Mouse (Mus musculus) forebrain, embryonic 16.5 days (tissue): ENCODE results near the gene Ablim1. TPM values are rescaled to one million over a fixed set of nuclear protein-coding genes. Genes with fewer than 3 reads are reported as not detected.

Source experiments
- ATAC-seq: fragments of 200-750 bp; cut with Nextera tagmentation; 2 replicates; pipeline ENCODE4 v1.8.0; 2017; ENCODE audit warnings: mild to moderate bottlenecking, moderate library complexity
- H3K27ac ChIP-seq: fragments of 300-500 bp; sonication (generic); 2 replicates; pipeline ENCODE4 v1.5.1; 2014; ENCODE audit warnings: low read length, control low read depth
- H3K27me3 ChIP-seq: fragments of 300-500 bp; sonication (generic); replicated peaks from 2 replicates; pipeline ENCODE4 v1.6.1; 2014; ENCODE audit warnings: low read length; ENCODE audit not compliant: control insufficient read depth, insufficient read depth
- H3K36me3 ChIP-seq: fragments of 300-500 bp; sonication (generic); 2 replicates; pipeline ENCODE4 v1.6.1; 2014; ENCODE audit not compliant: control insufficient read depth, insufficient read depth
- H3K4me1 ChIP-seq: fragments of 300-500 bp; sonication (generic); replicated peaks from 2 replicates; pipeline ENCODE4 v1.6.1; 2014; ENCODE audit warnings: low read length; ENCODE audit not compliant: control insufficient read depth, insufficient read depth
- H3K4me2 ChIP-seq: fragments of 300-500 bp; sonication (generic); 2 replicates; pipeline ENCODE4 v1.6.1; 2014; ENCODE audit warnings: mild to moderate bottlenecking, low read length, control low read depth
- H3K4me3 ChIP-seq: fragments of 300-500 bp; sonication (generic); replicated peaks from 2 replicates; pipeline ENCODE4 v1.5.1; 2014; ENCODE audit warnings: mild to moderate bottlenecking, low read length, control low read depth
- H3K9ac ChIP-seq: fragments of 300-500 bp; sonication (generic); replicated peaks from 2 replicates; pipeline ENCODE4 v1.6.1; 2014; ENCODE audit warnings: low read depth, low read length, control low read depth
- H3K9me3 ChIP-seq: fragments of 300-500 bp; sonication (generic); 2 replicates; pipeline ENCODE4 v1.6.1; 2016; ENCODE audit warnings: low read length; ENCODE audit not compliant: control insufficient read depth
- WGBS: fragments of 180-500 bp; shearing (Covaris S2); extraction: QIAGEN DNeasy Blood & Tissue Kit; methylation state at CpG from one replicate; pipeline ENCODE4 v1.1.7; 2014; 5-methylcytosine and 5-hydroxymethylcytosine counted together
- polyA plus RNA-seq: library from polyadenylated mRNA; unstranded; fragments of >200 nt; fragmentation: Nextera tagmentation; extraction: Ambion mirVana; gene quantifications from 2 replicates; pipeline ENCODE4 v1.2.1, GENCODE M21; 2015

Gene Ablim1
- polyA plus RNA-seq, 1 experiment from 2014 or later = 47.1 TPM

DNA sequence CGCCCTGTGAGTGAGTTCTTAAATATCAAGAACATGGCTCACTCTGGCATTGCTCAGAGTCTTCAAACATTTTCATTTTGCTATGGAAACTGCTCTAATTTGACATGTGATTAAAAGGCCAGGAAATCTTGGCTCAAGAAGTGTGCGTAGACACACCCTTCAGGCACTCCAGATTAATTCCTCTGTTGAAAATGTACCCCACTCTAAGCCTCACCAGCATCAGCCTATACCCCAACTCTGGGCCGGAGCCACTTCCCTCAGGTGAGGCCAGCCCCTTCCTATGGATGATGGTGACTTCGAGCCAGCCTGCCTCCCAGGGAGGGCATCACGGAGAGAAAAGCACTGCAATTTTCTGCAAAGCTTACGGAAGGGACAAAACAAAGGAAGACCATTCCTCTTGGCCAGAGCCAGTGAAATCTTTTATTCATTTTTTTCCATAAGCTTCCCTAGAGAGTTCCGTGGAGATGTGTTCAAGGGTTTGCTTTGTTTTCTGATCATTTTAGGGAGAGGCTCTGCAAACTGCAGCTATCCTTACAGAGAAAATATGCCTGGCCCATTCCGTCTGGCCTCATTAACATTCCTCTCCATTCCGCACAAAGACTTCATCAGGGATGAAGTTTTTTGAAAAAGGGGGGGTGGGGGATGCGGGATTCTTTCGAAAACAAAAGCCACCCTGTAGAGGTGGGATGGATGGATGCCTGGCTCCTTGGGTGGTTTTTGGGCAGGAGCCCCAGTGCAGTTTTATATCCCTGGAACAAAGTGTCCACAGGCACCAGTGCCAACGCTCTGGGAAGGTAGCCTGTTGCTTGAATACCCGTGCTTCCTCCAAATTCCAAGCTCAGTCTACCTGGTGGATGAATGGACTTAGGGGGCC is 236.7 kb downstream of the Ablim1 start:
- Histone ChIP-seq H3K27me3 (no peaks in the 10 kb centered on the region), H3K36me3 (no peaks in the 10 kb centered on the region), H3K4me1 (peaks cover 24% of the 10 kb centered on the region), H3K9ac (peak overlapping the region; percentile 35; the same call in 1 of the 2 replicates), H3K9me3 (no peaks in the 10 kb centered on the region), H3K27ac (0 out of 2 replicates have a peak overlapping the region, but pooled peaks have one; percentile 11), H3K4me3 (no peak overlapping the region), H3K4me2 (peak overlapping the region; percentile 27)
- peak; percentile 66 for ATAC-seq
- WGBS = 11% methylated on average over 13 of the region's 13 CpGs

DNA sequence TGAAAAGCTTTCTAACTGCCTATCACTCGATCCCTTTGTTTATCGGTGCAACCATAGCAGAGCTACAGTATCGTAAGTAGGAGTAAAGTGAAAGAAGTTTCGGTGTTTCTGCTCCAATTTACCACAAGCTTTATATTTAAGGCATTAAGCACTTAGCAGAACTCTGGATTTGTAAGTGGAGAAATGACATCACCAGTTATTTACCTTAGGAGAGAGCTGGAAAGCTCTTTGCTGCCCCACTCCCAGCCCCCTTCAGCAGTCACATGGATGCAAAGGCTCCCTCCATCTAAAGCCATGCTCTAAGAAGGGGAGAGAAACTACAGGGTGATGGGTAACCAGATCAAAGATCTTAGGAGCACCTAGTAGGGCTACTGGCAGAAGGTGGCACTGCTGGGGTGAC is 241.3 kb downstream of the Ablim1 start:
- Histone ChIP-seq H3K4me3 (no peak overlapping the region), H3K27me3 (no peaks in the 10 kb centered on the region), H3K9me3 (no peaks in the 10 kb centered on the region), H3K9ac (no peak overlapping the region), H3K4me2 (no peak overlapping the region), H3K27ac (no peak overlapping the region), H3K4me1 (peaks cover 10% of the 10 kb centered on the region), H3K36me3 (no peaks in the 10 kb centered on the region)
- no peak for ATAC-seq
- WGBS = 88% methylated on average over 4 of the region's 4 CpGs

DNA sequence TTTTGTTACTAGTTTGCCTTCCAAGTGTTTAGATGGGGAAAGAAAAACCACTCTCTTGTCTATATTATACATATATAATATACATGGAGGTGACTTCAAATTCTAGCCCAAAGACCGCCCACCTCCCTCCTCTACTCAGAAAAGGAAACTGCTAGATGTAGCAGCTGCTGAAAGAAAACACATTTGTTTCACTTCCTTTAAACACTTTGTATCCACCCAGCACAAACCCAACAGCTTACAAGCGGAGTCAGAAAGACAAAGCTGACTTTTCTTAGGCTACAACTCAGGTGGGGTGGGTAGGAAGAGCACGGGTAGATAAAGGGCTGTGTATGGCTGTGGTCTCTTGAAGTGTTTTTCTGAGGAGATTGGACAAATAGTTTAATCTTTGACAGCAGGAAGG is 242.0 kb downstream of the Ablim1 start:
- no peak overlapping the region for H3K27ac ChIP-seq
- H3K4me1 ChIP-seq = peaks cover 3% of the 10 kb centered on the region
- 62% methylated on average over 3 of the region's 3 CpGs for WGBS
- H3K9ac ChIP-seq = no peak overlapping the region
- no peaks in the 10 kb centered on the region for H3K36me3 ChIP-seq
- no peak overlapping the region for H3K4me3 ChIP-seq
- ATAC-seq = no peak
- no peaks in the 10 kb centered on the region for H3K27me3 ChIP-seq
- H3K9me3 ChIP-seq = no peaks in the 10 kb centered on the region
- no peak overlapping the region for H3K4me2 ChIP-seq

DNA sequence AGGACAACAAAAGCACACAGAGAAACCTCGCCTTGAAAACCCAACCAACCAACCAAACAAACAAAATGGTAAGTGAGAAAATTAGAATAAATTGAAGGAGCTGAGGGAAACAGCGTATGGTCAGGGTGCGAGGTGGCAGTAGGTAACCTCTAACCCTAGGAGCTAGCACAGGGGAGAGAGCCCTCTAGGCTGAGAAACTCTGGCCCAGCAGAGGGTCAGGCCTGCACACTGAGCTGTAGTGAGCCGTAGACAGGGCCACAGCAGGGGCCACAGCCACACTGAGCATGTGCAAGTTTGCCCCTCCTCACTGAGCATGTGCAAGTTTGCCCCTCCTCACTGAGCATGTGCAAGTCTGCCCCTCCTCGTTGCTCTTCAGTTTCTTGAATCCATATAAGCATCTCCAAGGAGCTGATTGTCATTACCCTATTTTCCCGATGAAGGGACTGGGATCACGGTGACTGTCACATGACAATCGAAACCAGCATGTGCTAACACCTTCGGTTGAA is 247.6 kb downstream of the Ablim1 start:
- no peak overlapping the region for H3K9ac ChIP-seq
- ATAC-seq = no peak
- no peak overlapping the region for H3K4me3 ChIP-seq
- H3K27me3 ChIP-seq = no peaks in the 10 kb centered on the region
- no peaks in the 10 kb centered on the region; the same call in 1 of the 2 replicates for H3K36me3 ChIP-seq
- H3K27ac ChIP-seq = no peak overlapping the region
- no peaks in the 10 kb centered on the region for H3K4me1 ChIP-seq
- no peaks in the 10 kb centered on the region for H3K9me3 ChIP-seq
- no peak overlapping the region for H3K4me2 ChIP-seq
- 85% methylated on average over 9 of the region's 9 CpGs for WGBS

DNA sequence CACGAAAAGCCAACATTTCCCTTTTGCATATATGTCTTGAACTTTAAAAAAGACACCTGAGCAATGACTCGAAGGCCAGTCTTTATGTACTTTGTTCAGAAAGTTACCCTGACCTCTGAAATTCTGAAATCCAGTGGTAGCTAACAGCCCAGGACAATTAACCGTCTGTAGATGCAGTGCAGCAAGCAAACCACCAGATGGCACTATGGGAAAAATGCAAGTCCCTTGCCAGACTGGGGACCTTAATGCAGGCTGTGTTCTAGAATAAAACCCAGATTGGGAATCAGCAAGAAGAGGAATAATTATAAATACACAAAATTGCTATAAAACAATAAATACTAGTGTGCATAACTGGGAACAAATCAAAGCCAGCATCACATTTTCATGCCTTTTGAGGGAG is 248.4 kb downstream of the Ablim1 start:
- H3K27ac ChIP-seq = no peak overlapping the region
- no peak overlapping the region for H3K4me2 ChIP-seq
- H3K4me3 ChIP-seq = no peak overlapping the region
- H3K36me3 ChIP-seq = no peaks in the 10 kb centered on the region; the same call in 1 of the 2 replicates
- no peaks in the 10 kb centered on the region for H3K9me3 ChIP-seq
- ATAC-seq = no peak
- WGBS = 27% methylated on average over 3 of the region's 3 CpGs
- no peak overlapping the region for H3K9ac ChIP-seq
- H3K27me3 ChIP-seq = no peaks in the 10 kb centered on the region
- H3K4me1 ChIP-seq = no peaks in the 10 kb centered on the region

DNA sequence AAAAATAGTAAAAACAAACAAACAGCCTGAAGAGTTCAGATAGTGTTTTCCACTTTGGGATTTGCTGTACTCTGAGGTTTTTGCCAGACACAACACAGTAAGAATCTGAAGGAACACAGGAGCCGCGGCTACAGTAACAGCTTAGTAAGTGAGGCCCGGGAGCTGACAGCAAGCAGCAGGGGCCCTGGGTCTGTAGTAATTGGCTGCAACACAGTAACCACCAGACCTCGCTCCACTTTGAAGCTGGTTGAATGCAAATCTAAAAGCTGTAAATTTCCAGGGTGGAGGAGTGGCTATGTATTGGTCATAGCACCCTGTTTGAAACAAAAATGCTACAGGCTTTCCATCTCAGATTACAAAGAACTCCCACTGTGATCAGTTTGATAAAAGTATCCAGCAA is 252.0 kb downstream of the Ablim1 start:
- 47% methylated on average over 4 of the region's 4 CpGs for WGBS
- peaks cover 2% of the 10 kb centered on the region for H3K36me3 ChIP-seq

DNA sequence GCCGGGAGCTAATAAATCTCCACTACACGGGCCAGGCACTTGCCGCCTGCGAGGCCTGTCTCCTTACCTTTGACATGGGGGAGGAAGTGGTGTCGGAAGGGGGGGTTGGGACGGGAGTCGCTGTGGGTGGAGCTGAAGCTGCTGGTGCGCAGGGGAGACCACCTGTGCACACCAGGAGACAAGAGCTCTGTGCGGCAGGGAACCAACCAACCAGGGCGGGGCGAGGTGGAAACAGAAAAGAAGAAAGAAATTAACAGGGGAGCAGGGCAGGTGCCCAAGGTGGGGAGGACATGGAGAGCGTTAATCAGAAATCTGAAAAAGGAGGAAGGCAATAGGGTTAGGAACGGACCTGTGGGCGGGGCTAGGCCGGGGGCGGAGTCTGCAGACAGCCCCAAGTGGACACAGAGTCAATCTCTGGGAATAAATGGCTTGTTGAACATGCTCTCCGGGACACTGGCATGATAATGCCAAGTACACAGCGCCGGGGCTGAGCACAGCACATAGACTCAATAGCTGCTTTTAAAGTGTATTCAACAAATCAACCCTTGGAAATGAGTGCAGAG is 255.6 kb downstream of the Ablim1 start:
- H3K27ac ChIP-seq = no peak overlapping the region
- H3K27me3 ChIP-seq = no peaks in the 10 kb centered on the region
- no peak overlapping the region for H3K9ac ChIP-seq
- no peak overlapping the region for H3K4me2 ChIP-seq
- H3K36me3 ChIP-seq = peaks cover 4% of the 10 kb centered on the region
- no peak for ATAC-seq
- H3K4me3 ChIP-seq = no peak overlapping the region
- WGBS = 52% methylated on average over 19 of the region's 19 CpGs
- no peaks in the 10 kb centered on the region for H3K4me1 ChIP-seq
- H3K9me3 ChIP-seq = peaks cover 5% of the 10 kb centered on the region

More for the DNA sequence above, 252.0 kb downstream of the Ablim1 start:
- no peaks in the 10 kb centered on the region for H3K27me3 ChIP-seq
- no peak overlapping the region for H3K4me2 ChIP-seq
- peaks cover 2% of the 10 kb centered on the region for H3K9me3 ChIP-seq
- no peak for ATAC-seq
- no peak overlapping the region for H3K27ac ChIP-seq
- no peak overlapping the region for H3K4me3 ChIP-seq
- H3K9ac ChIP-seq = no peak overlapping the region
- H3K4me1 ChIP-seq = no peaks in the 10 kb centered on the region

DNA sequence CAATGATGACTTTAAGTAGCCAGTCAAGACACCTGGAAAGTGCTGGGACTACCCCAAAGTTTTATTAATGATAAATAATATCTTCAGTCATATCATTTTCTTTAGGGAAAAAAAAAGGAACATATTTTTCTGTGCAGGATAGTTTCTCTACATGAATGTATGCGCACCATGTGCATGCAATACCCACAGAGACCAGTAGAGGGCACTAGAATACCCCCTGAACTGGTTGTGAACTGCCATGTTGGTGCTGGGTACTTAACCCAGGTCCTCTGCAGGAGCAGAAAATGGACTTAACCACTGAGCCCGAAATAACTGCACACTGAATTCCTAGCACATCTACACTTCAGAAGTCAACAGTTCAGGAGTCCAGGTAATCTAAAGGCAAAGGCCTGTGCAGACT is 257.2 kb downstream of the Ablim1 start:
- ATAC-seq = no peak
- Histone ChIP-seq H3K9me3 (peaks cover 5% of the 10 kb centered on the region), H3K36me3 (peaks cover 4% of the 10 kb centered on the region), H3K27me3 (no peaks in the 10 kb centered on the region), H3K4me2 (no peak overlapping the region), H3K9ac (no peak overlapping the region), H3K4me3 (no peak overlapping the region), H3K27ac (no peak overlapping the region), H3K4me1 (no peaks in the 10 kb centered on the region)
- 97% methylated on average over 2 of the region's 2 CpGs for WGBS

DNA sequence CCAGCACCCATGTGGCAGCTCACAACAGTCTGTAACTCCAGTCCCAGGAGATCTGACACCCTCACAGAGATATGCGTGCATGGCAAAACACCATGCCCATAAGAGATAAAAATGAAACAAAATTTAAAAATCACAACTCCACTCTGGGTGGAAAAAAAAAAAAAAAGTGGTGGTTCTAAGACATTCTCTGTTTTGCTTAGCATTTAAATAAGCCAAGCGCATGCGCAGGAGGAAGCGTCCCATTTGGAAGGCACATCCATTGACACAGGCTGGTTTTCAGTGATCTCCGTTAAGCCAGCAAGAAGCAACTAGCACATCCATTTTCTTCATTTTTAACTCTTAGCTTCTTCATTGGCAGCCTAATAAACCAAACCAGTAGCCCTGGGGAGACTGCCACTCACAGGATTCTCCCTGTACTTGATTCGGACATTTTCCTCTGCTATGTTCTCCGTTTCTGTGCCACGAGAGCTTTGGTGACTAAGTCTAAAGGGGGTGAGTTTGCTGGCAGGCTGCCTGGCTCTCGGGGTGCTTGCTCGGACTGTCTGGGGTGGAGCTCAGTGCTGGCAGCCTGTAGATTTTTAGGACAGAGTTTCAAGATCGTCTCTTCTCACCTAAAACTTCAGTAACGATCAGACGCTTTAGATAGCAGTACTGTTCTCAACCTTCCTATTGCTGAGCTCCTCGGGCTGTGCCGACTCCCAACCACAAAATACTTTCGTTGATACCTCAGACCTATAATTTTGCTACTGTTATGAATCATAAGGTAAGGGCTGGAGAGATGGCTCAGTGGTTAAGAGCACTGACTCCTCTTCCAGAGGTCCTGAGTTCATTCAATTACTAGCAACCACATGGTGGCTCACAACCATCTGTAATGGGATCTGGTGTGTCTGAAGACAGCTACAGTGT is 259.3 kb downstream of the Ablim1 start:
- Histone ChIP-seq H3K27me3 (no peaks in the 10 kb centered on the region), H3K4me2 (no peak overlapping the region), H3K4me1 (no peaks in the 10 kb centered on the region), H3K36me3 (peaks cover 4% of the 10 kb centered on the region), H3K9me3 (peaks cover 5% of the 10 kb centered on the region), H3K27ac (no peak overlapping the region), H3K9ac (no peak overlapping the region), H3K4me3 (no peak overlapping the region)
- no peak for ATAC-seq
- WGBS = 72% methylated on average over 16 of the region's 16 CpGs
